Mouse (Mus musculus) thymus, postnatal 10 days (tissue): ENCODE results near the gene Cpeb4.
A peak's percentile ranks its signal among the peaks of the same experiment; 100 is the strongest.

Experiments used
- DNase-seq, 2 experiments: peaks; one replicate each; pipeline ENCODE4 v3.0.0; 2021; ENCODE audit warnings: low spot score in 2 of 2

Gene Cpeb4

DNA sequence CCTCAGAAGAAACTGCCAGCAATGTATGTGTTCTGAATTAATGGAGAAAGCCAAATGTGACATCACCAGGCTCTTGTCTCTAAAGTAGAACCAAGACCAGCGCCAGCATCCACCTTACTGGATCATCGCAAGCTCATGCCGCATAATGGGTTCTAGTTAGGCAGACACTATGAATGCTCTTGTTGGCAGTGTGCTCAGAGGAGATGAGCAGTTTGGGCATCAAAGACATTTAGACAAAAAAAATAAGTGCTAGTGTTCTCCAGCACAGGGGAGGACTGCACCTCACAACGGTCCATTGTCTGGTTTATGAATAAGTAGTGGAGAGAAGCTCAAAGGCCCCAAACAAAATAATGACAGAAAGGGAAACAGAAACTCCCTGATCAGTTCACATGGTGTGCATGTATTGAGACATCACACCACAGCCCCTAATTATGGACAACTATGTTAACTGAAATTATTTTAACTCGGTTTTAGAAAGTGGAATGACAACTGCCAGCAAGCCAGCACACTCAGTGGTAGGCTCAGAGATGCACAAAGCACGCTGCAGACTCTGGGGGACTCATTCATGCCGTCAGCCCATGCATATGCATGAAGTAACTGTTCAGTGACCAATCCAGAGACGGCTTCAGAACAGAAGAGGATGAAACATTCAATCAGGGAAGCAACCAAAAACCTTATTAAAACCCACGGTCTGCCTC, 25.1 kb upstream of the Cpeb4 start:
- DNase-seq, result no peak

DNA sequence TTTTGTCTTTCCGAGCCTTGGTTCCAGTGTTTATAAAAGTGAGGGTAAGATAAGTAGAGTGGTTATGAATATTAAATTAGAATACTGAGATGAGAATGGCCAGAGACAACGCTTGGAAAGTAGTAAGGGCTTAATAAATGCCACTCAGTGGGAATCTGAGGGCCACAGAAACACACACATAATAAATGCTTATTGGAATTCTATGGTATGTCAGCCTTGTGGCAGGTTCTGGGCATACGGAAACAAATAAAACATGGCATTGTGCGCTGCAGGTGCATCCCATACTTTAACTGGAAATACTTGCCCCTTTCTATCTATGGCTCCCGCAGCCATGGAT, 24.6 kb upstream of the Cpeb4 start:
- no peak for DNase-seq

DNA sequence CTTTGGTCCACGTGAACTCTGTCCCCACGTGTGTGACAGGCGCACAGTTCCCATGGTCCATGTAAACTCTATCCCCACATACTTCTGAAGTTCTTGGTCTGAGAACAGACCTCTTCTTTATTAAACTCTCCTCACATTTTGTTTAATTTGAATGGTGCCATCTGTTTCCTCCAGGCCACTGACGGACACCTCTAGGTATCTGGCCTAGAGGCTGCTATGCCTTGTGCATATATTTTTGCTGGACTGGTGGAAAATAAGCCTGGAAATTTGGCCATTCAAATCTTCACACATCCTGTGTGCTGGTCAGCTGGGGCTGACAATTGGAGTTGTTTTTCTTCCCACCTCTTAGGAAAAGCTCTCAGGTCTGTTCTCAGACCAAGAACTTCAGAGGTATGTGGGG, 23.3 kb upstream of the Cpeb4 start:
- DNase-seq, result no peak

DNA sequence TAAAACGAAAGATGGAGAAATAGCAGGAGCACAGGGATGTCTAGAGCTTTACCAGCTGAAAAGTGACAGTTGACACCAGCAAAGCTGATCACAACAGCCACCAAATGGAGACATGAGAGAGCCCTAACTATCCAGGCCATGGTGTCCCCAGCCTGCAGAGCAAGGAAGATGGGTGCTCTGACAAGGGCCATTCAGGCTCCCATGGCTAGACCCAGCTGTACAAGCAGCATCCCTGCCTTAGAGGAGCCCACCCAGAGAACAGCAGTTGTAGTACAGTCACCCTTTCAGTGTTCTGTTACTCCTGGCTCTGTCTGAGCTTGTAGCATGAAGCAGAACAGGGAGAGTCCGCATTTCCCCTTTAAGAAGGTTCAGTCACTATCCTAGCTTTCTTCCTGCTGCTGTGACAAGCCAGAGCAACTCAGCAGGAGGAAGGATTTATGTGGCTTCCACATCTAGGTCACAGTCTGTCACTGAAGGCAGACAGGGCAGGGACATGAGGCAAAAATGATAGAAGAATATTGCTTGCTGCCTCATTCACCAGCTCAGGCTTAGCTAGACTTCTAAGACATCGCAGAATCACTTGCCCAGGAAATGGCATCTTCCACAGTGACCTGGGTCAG, 21.7 kb upstream of the Cpeb4 start:
- no peak for DNase-seq

DNA sequence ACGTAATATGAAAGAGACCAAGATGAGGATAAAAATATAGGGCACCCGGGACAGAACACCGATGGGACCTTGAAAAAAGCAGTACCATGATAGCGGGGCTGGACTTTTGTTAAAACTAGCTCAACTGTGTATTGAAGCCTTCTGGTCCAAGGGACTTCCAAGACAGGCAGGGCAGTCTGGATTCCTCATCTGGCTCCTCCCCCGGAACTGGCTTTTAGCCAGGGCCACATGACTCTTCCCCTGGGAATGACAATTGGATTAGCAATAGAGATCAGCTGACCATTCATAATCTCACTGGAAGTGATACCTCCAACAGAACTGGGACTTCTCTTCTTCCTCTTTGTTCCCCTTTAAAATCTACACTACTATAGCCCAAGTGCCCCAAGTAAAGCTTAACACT, 21.0 kb upstream of the Cpeb4 start:
- no peak for DNase-seq

DNA sequence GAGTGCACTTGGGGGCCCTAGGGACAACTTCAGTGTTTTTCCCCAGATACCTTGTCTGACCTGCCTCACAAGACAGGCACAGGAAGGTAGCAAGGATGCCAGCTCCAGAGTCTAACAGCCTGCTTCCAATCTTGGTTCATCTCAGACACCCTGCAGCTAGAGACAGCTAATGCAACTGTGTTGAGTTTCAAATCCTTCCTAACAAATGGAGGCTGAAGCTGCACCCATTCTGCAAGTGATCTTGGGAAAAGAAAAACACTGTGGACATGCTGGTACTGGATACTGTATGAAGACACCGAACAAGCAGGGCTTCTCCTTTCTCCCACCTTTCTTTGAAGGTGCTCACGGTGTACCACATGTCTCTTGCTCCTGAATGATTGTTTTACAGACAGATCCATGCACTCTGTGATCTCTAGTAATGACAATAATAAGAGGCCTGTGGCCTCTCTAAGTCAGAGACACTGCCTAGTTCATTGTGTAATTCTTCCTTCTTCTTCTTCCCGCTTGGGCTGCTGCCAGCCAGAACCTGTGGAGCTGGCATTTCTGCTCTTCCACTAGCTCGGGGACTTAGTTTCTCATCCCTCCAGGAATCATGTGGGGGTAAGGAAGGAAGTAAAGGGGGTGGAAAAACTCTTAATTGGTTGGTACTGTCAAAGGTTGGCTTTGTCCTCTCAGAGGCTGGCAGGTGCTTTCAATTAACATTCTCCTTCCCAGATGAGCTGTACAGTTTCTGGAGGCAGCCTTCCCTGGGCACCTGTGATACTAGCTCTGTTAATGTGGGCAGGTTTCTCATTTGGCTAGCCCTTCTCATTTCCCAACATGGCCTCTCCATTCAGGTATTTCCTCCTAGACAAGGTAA, 20.1 kb upstream of the Cpeb4 start:
- no peak for DNase-seq

DNA sequence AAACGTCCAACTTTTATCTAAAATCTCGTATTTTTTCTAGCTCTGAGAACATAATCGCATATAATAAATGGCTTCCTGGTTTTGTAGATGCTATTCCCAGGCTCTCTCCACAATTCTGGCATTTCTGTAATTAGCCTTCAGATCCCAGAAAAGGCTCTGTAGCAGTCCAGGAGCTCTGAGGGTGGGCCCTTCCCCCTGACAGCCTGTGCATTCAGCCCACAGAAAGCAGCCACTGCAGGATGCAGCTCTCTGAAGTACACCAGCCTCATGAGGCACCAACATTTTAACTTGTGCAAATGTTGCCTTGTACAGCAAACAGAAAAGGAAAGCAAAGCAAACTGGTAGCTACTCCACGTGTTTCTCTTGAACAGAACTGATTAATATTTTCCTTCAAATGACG, 17.1 kb upstream of the Cpeb4 start:
- DNase-seq, result no peak

DNA sequence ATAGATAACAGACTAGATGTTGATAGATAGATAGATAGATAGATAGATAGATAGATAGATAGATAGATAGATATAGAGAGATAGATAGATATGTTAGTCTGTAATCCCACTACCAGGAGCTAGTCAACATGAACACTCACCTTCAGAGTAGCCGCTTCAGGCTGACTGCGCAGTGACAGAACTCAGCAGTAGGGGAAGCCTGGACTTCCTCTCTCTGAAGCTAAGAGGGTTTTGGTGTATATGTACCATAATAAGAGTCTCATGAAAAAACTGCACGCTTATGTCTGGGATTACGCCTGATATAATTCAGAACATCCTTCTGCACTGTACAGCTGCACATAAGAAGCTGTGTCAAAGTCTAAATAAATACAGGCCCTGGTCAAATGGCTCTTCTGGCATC, 14.5 kb upstream of the Cpeb4 start:
- no peak for DNase-seq

DNA sequence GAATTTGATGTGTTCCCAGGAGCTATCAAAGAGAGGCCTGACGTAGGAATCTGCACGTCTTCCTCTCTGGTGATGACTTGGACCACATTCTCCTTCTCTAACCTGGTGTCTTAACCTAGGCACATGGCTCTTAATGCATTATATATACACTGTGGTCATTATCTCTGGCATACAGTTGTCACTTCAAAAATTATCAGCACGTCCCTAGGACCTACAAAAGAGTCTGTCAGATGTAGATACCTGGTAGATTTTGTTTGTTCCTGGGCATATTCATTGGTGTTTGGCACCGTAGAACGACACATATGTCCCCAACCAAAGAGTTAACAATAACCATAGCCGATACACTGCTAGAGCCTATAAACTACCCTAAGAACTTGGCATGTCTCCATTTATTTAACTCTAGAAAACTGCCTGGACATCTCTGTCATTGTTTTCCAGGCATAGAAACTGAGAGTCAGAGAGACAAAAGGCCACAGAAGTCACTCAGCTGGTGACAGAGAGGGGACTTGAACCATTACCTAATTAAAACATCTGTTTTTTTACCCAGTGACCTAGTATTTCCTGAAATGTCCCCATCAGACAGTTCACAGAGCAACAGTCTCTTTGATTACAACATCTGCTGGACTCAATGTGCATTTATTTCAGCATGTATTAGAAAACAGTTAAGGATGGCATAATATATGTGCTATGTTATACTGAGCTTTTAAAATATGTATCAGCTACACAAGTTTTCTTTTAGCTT, 10.7 kb upstream of the Cpeb4 start:
- no peak for DNase-seq

DNA sequence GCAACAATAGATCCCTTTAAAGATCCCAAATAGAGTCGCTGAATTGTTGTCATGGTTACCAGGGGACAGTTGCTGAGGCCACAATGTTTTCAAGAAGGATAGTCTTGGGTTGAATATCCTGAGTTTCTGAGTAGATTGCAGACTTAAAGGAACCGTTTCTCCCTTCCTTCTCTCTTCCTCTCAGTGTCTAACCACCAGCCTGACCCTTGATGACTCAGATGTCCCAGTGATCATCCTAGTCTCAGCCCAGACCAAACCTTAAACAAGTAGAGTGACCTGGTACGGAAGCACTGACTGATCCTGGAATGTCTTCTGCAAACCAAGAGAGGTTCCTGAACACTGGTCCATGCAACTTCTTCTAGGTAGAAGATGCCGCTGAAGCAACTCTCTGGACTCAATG, 4.0 kb upstream of the Cpeb4 start:
- DNase-seq, result no peak

DNA sequence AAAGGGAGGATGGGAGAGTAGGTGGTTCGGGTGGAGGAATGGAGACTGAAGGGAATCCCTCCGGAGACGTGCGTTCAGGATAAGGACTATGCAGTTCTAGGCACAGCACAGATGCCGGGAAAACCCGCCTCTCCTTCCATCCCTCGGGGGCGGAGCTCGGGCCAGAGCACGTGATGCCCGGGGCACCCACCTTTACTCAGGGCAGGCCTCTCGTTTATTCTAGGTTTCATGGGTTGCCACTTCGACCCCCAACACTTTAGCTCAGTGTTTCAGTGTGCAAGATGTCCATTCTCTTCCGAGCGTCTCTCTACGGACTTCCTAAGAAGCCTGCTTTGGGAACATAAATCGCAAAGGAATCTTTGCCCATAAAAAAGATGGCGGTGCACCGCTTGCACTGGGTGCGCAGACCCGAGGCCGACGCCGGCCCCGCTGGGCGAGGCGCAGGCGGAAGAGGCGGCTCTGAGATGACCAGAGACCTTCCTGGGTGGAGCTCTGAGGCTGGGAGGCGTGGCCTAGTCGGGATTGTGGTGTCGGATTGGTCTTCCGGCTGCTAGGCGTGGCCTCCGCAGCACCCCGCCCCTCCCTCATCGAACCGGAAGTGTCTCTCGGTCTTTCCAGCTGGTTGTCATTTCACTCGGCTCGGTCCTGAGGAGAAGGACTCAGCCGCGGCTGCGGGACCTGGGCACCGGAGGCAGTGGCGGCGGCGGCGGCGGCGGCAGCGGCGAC, 1.6 kb upstream of the Cpeb4 start:
- DNase-seq, result peak; percentile 98

DNA sequence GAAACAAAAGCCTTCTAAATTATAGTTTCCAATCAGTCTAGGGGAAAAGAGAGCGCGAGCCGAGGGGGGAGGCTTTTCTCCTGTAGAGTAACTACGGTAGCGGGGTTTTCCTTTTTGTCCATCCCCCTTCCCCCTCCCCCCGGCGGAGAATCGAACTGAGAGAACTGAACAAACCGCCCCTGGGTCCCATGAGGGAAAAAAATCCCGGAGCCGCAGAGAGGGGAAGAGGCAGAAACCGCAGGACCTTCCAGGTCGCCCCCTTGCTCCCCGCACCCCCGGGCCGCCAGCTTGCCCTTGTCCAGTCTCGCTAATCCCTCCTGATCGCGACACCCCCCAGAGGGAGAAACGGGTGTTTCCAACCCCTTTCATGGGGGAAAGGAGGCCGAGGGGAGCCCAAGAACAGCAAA, 873 bp upstream of the Cpeb4 start:
- peak; percentile 43 to 47 for DNase-seq

DNA sequence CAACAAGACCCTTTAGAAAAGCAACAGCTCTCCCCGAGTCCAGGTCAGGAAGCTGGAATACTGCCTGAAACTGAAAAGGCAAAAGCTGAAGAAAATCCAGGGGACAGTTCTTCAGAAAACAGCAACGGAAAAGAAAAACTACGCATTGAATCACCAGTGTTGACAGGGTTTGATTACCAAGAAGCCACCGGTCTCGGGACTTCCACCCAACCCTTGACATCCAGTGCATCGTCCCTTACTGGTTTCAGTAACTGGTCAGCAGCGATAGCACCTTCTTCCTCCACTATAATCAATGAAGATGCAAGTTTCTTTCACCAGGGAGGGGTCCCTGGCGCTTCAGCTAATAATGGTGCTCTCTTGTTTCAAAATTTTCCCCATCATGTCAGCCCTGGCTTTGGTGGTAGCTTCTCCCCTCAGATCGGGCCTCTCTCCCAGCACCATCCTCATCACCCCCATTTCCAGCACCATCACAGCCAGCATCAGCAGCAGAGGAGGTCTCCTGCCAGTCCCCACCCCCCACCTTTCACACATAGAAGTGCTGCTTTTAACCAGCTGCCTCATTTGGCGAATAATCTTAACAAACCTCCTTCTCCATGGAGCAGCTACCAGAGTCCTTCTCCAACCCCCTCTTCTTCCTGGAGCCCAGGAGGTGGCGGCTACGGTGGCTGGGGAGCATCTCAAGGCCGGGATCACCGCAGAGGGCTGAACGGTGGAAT, 693 bp downstream of the Cpeb4 start:
- no peak for DNase-seq

DNA sequence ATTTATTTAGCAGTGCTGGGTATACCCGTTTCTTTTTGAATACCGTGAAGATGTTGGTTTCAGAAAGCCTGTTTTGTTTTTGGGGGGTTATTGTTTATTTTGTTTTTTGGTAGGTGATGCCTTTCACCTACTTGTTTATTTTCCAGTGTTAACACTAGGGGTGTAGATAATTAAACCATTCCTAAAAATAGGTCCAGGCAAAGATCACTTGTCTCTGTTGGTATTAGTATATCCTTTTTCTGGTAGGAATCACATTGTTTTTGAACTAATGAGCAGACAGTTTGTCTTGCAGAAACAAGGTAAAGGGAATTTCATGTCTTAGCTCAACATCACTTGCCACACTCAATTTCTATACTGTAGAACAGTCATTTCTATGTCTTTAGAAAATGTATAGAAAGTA, 2.1 kb downstream of the Cpeb4 start:
- DNase-seq, result no peak

DNA sequence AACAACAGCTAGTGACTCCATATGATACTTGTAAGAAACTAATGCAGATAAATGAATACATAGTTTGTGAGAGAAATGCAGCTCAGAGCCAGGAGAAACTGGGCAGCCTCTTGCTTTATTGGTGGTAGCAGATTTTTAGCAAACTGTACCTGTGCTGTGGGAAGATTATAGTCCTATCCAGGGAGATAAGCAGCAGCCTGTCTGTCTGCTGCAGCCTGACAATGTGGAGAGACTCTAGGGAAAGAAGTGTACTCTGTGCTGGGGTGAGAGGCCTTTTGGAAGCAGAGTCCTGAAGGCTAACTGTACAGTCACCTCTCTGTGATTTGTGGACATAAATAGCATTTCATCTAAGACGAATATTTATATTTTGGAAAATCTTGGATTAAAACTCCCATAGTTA, 11.7 kb downstream of the Cpeb4 start:
- DNase-seq, result no peak

DNA sequence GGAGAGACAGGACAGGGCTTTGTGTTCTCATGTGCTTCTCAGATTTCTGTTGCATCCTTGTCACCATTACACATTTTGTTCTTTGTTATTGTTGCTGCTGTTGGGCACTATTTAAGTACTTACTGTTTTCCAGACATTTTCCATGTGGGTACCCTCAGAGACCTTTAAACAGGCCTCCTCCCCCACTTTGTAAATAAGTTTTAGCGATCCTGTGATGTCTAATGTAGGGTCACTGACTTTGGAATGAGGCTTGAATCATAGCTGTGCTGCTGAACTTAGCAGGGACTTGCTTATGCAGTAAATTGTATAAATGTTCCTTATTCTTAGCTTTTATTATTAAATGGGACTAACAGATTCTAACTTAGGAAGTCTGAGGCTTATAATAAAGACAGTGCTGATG, 13.8 kb downstream of the Cpeb4 start:
- no peak for DNase-seq

DNA sequence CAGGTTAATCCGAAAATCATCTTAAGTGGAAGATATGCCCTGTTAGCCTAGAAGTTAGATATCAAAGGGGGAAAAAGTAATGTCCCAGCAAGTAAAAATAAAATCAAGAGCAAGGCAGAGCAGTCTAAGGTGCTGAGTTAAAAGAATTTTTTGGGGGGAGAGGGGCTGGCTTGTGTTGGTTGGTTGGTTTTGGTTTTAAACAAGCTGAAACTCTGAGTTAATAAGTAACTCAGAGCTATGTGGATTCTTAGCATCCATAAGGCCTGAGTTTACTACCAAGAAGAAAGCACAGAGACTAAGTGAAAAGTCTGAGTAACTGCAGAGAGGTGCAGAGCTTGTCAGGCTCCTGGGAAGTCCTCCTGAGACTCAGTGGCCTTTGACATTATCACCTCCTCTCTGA, 16.2 kb downstream of the Cpeb4 start:
- no peak for DNase-seq

DNA sequence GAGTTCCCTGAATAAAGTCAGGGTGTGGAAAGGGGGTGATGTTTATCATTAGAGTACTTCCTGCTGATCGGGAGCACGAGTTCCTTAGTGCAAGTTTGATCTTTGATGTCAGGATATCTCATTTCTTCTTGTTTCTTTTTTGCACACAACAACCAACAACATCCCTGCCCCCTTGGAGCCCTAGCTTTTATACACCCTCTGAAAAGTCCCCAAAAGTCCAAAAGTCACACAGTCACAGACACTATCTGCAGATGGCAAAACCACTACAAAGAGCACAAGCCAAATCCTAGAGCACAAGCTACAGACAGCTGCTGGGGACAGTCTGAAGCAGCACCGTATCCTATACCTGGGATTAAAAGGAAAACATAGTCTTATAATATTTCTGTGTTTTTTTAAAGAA, 20.1 kb downstream of the Cpeb4 start:
- no peak for DNase-seq

DNA sequence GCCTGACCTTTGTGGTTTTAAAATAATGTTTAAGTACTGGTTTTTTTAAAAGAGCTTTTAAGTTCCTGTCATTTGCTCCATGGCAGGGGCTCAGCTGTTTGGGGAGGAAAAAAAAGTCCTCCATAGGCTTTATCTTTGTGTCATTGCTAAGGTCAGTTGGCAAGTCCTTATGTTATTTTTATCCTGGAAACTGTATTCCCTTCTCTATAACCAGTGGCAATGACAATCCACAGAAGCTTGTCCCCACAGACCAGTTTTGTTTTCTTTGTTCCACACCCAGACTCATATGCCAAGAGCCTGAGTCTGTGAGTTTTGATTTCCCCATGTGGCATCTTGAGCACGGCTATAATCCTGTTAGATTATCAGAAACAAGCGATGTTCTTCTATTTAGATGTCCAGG, 21.6 kb downstream of the Cpeb4 start:
- no peak for DNase-seq

DNA sequence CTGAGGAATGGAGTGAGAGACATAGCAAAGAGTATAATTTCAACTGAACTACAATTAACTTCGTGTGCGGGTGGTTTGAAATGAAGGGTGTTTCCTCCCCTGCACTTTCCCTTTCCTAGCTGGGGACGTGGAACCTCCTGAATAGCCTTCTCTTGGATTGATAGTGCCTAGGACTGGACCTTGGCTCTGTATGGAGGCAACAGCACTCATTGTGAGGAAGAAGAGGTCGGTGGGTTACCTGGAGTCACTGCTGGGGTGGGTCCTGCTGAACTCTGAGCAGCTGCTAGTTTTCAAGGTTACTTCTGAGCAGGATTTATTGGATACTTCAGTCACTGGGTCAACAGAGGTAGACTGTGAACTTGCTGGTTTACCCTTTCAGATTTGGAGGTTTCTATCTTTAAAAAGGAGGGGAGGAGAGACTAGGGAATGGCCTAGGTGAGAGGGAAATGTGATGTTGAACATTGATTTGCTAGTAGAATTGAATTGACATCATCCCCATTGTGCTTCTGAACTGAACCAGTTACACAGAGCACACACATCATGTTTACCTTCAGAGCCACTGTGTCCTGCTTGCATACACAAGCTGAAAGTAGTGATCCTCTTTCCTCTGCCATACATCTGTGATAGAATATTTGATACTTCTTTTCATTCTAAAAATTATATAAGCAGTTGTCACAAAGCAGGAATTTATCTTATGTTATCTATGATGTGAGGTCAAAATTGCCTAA, 24.2 kb downstream of the Cpeb4 start:
- no peak for DNase-seq
